Mouse (Mus musculus): ENCODE data around the gene Fam53b. TPM values are rescaled to one million over a fixed set of nuclear protein-coding genes. Genes with fewer than 3 reads are reported as not detected.

Fam53b gene
- polyA plus RNA-seq, 1 experiment from 2014 or later, result 13.5 TPM

- Histone ChIP-seq H3K4me3 (ENCODE audit: low read depth, low read length) (no peak overlapping the region), H3K27ac (ENCODE audit: low read depth, low read length) (peak overlapping the region; percentile 35; the same call in 1 of the 2 replicates), H3K9me3 (ENCODE audit: control insufficient read depth) (no peaks in the 10 kb centered on the region), H3K9ac (ENCODE audit: low read depth, low read length) (0 out of 2 replicates have a peak overlapping the region, but pooled peaks have one; percentile 17), H3K4me1 (replicated peaks; ENCODE audit: control insufficient read depth, insufficient read depth, low read length) (peaks cover 13% of the 10 kb centered on the region), H3K4me2 (replicated peaks; ENCODE audit: low read depth) (no peak overlapping the region), H3K27me3 (replicated peaks; ENCODE audit: control insufficient read depth, insufficient read depth, low read length) (no peaks in the 10 kb centered on the region), H3K36me3 (ENCODE audit: control insufficient read depth, insufficient read depth) (peaks cover 54% of the 10 kb centered on the region)
- TF ChIP-seq CTCF (IDR thresholded peaks at IDR 0.05; ENCODE audit: low read depth), result no peak
- peak; percentile 14; the same call in 1 of the 2 replicates for ATAC-seq
- WGBS, result 62% methylated on average over 7 of the region's 7 CpGs
Observed at GRCm38 (mm10) chr7:132776338-132777111, 37.2 kb downstream of the Fam53b start.

GRCm38 (mm10) chr7:132775922-132776321 is 37.8 kb downstream of the Fam53b start:
- Histone ChIP-seq H3K9me3 (ENCODE audit: control insufficient read depth) (no peaks in the 10 kb centered on the region), H3K27me3 (replicated peaks; ENCODE audit: control insufficient read depth, insufficient read depth, low read length) (no peaks in the 10 kb centered on the region), H3K27ac (ENCODE audit: low read depth, low read length) (no peak overlapping the region), H3K4me1 (replicated peaks; ENCODE audit: control insufficient read depth, insufficient read depth, low read length) (peaks cover 10% of the 10 kb centered on the region), H3K4me2 (replicated peaks; ENCODE audit: low read depth) (no peak overlapping the region), H3K9ac (ENCODE audit: low read depth, low read length) (no peak overlapping the region), H3K4me3 (ENCODE audit: low read depth, low read length) (no peak overlapping the region), H3K36me3 (ENCODE audit: control insufficient read depth, insufficient read depth) (peaks cover 58% of the 10 kb centered on the region)
- no peak for ATAC-seq
- 93% methylated on average over 10 of the region's 10 CpGs for WGBS
- no peak for TF ChIP-seq CTCF (IDR thresholded peaks at IDR 0.05; ENCODE audit: low read depth)

- no peaks in the 10 kb centered on the region for H3K27me3 ChIP-seq (replicated peaks; ENCODE audit: control insufficient read depth, insufficient read depth, low read length)
- H3K4me1 ChIP-seq (replicated peaks; ENCODE audit: control insufficient read depth, insufficient read depth, low read length), result peaks cover 7% of the 10 kb centered on the region
- no peak for TF ChIP-seq CTCF (IDR thresholded peaks at IDR 0.05; ENCODE audit: low read depth)
- WGBS, result 83% methylated on average over 5 of the region's 5 CpGs
- H3K27ac ChIP-seq (ENCODE audit: low read depth, low read length), result no peak overlapping the region
- no peak overlapping the region for H3K4me3 ChIP-seq (ENCODE audit: low read depth, low read length)
- no peak for ATAC-seq
- no peak overlapping the region for H3K9ac ChIP-seq (ENCODE audit: low read depth, low read length)
- no peaks in the 10 kb centered on the region for H3K9me3 ChIP-seq (ENCODE audit: control insufficient read depth)
- no peak overlapping the region for H3K4me2 ChIP-seq (replicated peaks; ENCODE audit: low read depth)
- peaks cover 62% of the 10 kb centered on the region for H3K36me3 ChIP-seq (ENCODE audit: control insufficient read depth, insufficient read depth)
Observed at GRCm38 (mm10) chr7:132775333-132775732, 38.4 kb downstream of the Fam53b start.

- Histone ChIP-seq H3K4me2 (replicated peaks; ENCODE audit: low read depth) (no peak overlapping the region), H3K4me1 (replicated peaks; ENCODE audit: control insufficient read depth, insufficient read depth, low read length) (peaks cover 7% of the 10 kb centered on the region), H3K4me3 (ENCODE audit: low read depth, low read length) (no peak overlapping the region), H3K9me3 (ENCODE audit: control insufficient read depth) (no peaks in the 10 kb centered on the region), H3K36me3 (ENCODE audit: control insufficient read depth, insufficient read depth) (peaks cover 58% of the 10 kb centered on the region), H3K27me3 (replicated peaks; ENCODE audit: control insufficient read depth, insufficient read depth, low read length) (no peaks in the 10 kb centered on the region), H3K27ac (ENCODE audit: low read depth, low read length) (no peak overlapping the region), H3K9ac (ENCODE audit: low read depth, low read length) (no peak overlapping the region)
- no peak for TF ChIP-seq CTCF (IDR thresholded peaks at IDR 0.05; ENCODE audit: low read depth)
- WGBS, result 80% methylated on average over 7 of the region's 7 CpGs
- ATAC-seq, result no peak
Observed at GRCm38 (mm10) chr7:132773011-132773705, 40.5 kb downstream of the Fam53b start.

- TF ChIP-seq CTCF (IDR thresholded peaks at IDR 0.05; ENCODE audit: low read depth), result no peak
- Histone ChIP-seq H3K4me2 (replicated peaks; ENCODE audit: low read depth) (no peak overlapping the region), H3K27ac (ENCODE audit: low read depth, low read length) (no peak overlapping the region), H3K36me3 (ENCODE audit: control insufficient read depth, insufficient read depth) (peaks cover 56% of the 10 kb centered on the region), H3K4me3 (ENCODE audit: low read depth, low read length) (no peak overlapping the region), H3K9ac (ENCODE audit: low read depth, low read length) (no peak overlapping the region), H3K4me1 (replicated peaks; ENCODE audit: control insufficient read depth, insufficient read depth, low read length) (peaks cover 7% of the 10 kb centered on the region), H3K9me3 (ENCODE audit: control insufficient read depth) (no peaks in the 10 kb centered on the region), H3K27me3 (replicated peaks; ENCODE audit: control insufficient read depth, insufficient read depth, low read length) (no peaks in the 10 kb centered on the region)
- 67% methylated on average over 5 of the region's 5 CpGs for WGBS
- ATAC-seq, result no peak; the same call in 1 of the 2 replicates
Observed at GRCm38 (mm10) chr7:132772440-132772839, 41.2 kb downstream of the Fam53b start.

Measured in intestine, postnatal 0 days (tissue).